Mouse (Mus musculus) embryonic fibroblast, embryonic 13.5 days (primary cell): Measurements from ENCODE around the gene Mapt.

Experiments used
- CTCF ChIP-seq: IDR thresholded peaks from 2 replicates; pipeline ENCODE4 v1.5.1; 2011; ENCODE audit warnings: mild to moderate bottlenecking, control low read depth, low read length, moderate library complexity, borderline replicate concordance; ENCODE audit not compliant: insufficient read depth
- POLR2A ChIP-seq: IDR thresholded peaks from 2 replicates; pipeline ENCODE4 v1.6.1; 2011; ENCODE audit warnings: low read depth, mild to moderate bottlenecking, control low read depth, low read length, moderate library complexity

GRCm38 (mm10) chr11:104206573-104206972 is 24.6 kb upstream of the Mapt start:
- TF ChIP-seq CTCF (no peak), POLR2A (no peak)
